Mouse (Mus musculus): ENCODE data around the gene Tmem106c. TPM values are rescaled to one million over a fixed set of nuclear protein-coding genes. Genes with fewer than 3 reads are reported as not detected.

Gene Tmem106c
- polyA plus RNA-seq, 1 experiment = 11.5 TPM

- H3K4me3 ChIP-seq = no peak within 1 kb of the TSS
- no peak within 1 kb of the TSS for H3K4me2 ChIP-seq (ENCODE audit: low read depth)
- H3K27me3 ChIP-seq (ENCODE audit: control insufficient read depth, insufficient read depth, insufficient read length) = peaks cover 92% of the 10 kb centered on the region
- H3K36me3 ChIP-seq (ENCODE audit: control insufficient read depth, insufficient read depth) = no peaks in the 10 kb centered on the region
- H3ac ChIP-seq (ENCODE audit: control insufficient read depth, insufficient read length) = no peak within 1 kb of the TSS
- no peaks in the 10 kb centered on the region for H3K79me2 ChIP-seq (ENCODE audit: control insufficient read depth, insufficient read depth)
- no peak for TF ChIP-seq SRF (IDR thresholded peaks at IDR 0.05; ENCODE audit: control insufficient read depth, insufficient read length, low read depth)
- TF ChIP-seq MAX (IDR thresholded peaks at IDR 0.05; ENCODE audit: low read depth) = no peak
- TF ChIP-seq USF1 (IDR thresholded peaks at IDR 0.05; ENCODE audit: low read depth) = no peak
- no peak for TF ChIP-seq CEBPB (IDR thresholded peaks at IDR 0.05; ENCODE audit: insufficient read depth, poor library complexity, severe bottlenecking)
- TF ChIP-seq TCF12 (IDR thresholded peaks at IDR 0.05; ENCODE audit: insufficient read depth, poor library complexity, severe bottlenecking) = no peak
- TF ChIP-seq MYOG (IDR thresholded peaks at IDR 0.05; ENCODE audit: control insufficient read depth in 1 of 3, insufficient read depth in 1 of 3, insufficient read length in 2 of 3, low read depth in 2 of 3) = no peak
- no peak for TF ChIP-seq POLR2AphosphoS2 (IDR thresholded peaks at IDR 0.05; ENCODE audit: insufficient read length, low read depth)
- TF ChIP-seq MYOD1 (IDR thresholded peaks at IDR 0.05; ENCODE audit: control insufficient read depth in 1 of 3, insufficient read length in 2 of 3, low read depth in 2 of 3) = no peak
- TF ChIP-seq E2F4 (IDR thresholded peaks at IDR 0.05; ENCODE audit: insufficient read depth) = no peak
- no peak for TF ChIP-seq REST (IDR thresholded peaks at IDR 0.05; ENCODE audit: insufficient read depth, insufficient read length)
- no peak for TF ChIP-seq POLR2A (IDR thresholded peaks at IDR 0.05; ENCODE audit: insufficient read length, low read depth)
- TF ChIP-seq TCF3 (IDR thresholded peaks at IDR 0.05; ENCODE audit: insufficient read length, low read depth) = no peak
Measured at GRCm38 (mm10) chr15:98003822-98004739, 40.1 kb downstream of the Tmem106c start, which contains the start of gene Col2a1. TSS of gene Col2a1 (minus strand) at chr15:98004695.

GRCm38 (mm10) chr15:98004740-98005159, 40.8 kb downstream of the Tmem106c start:
- no peak overlapping the region for H3K4me3 ChIP-seq
- H3K79me2 ChIP-seq (ENCODE audit: control insufficient read depth, insufficient read depth) = no peaks in the 10 kb centered on the region
- H3K4me2 ChIP-seq (ENCODE audit: low read depth) = no peak overlapping the region
- no peak for TF ChIP-seq POLR2AphosphoS2 (IDR thresholded peaks at IDR 0.05; ENCODE audit: insufficient read length, low read depth)
- TF ChIP-seq TCF12 (IDR thresholded peaks at IDR 0.05; ENCODE audit: insufficient read depth, poor library complexity, severe bottlenecking) = no peak
- no peak for TF ChIP-seq SRF (IDR thresholded peaks at IDR 0.05; ENCODE audit: control insufficient read depth, insufficient read length, low read depth)
- no peak for TF ChIP-seq MYOD1 (IDR thresholded peaks at IDR 0.05; ENCODE audit: control insufficient read depth in 1 of 3, insufficient read length in 2 of 3, low read depth in 2 of 3)
- TF ChIP-seq REST (IDR thresholded peaks at IDR 0.05; ENCODE audit: insufficient read depth, insufficient read length) = no peak
- no peak for TF ChIP-seq MYOG (IDR thresholded peaks at IDR 0.05; ENCODE audit: control insufficient read depth in 1 of 3, insufficient read depth in 1 of 3, insufficient read length in 2 of 3, low read depth in 2 of 3)
- TF ChIP-seq E2F4 (IDR thresholded peaks at IDR 0.05; ENCODE audit: insufficient read depth) = no peak
- no peak for TF ChIP-seq POLR2A (IDR thresholded peaks at IDR 0.05; ENCODE audit: insufficient read length, low read depth)
- no peak for TF ChIP-seq MAX (IDR thresholded peaks at IDR 0.05; ENCODE audit: low read depth)
- no peak for TF ChIP-seq USF1 (IDR thresholded peaks at IDR 0.05; ENCODE audit: low read depth)
- no peak for TF ChIP-seq CEBPB (IDR thresholded peaks at IDR 0.05; ENCODE audit: insufficient read depth, poor library complexity, severe bottlenecking)
- TF ChIP-seq TCF3 (IDR thresholded peaks at IDR 0.05; ENCODE audit: insufficient read length, low read depth) = no peak
- H3K27me3 ChIP-seq (ENCODE audit: control insufficient read depth, insufficient read depth, insufficient read length) = peaks cover 88% of the 10 kb centered on the region
- no peak overlapping the region for H3ac ChIP-seq (ENCODE audit: control insufficient read depth, insufficient read length)
- H3K36me3 ChIP-seq (ENCODE audit: control insufficient read depth, insufficient read depth) = no peaks in the 10 kb centered on the region

GRCm38 (mm10) chr15:98005181-98005580, 41.2 kb downstream of the Tmem106c start:
- Histone ChIP-seq H3K4me2 (ENCODE audit: low read depth) (no peak overlapping the region), H3K79me2 (ENCODE audit: control insufficient read depth, insufficient read depth) (no peaks in the 10 kb centered on the region), H3ac (ENCODE audit: control insufficient read depth, insufficient read length) (no peak overlapping the region), H3K36me3 (ENCODE audit: control insufficient read depth, insufficient read depth) (no peaks in the 10 kb centered on the region), H3K27me3 (ENCODE audit: control insufficient read depth, insufficient read depth, insufficient read length) (peaks cover 86% of the 10 kb centered on the region), H3K4me3 (no peak overlapping the region)
- TF ChIP-seq REST (IDR thresholded peaks at IDR 0.05; ENCODE audit: insufficient read depth, insufficient read length) (no peak), CEBPB (IDR thresholded peaks at IDR 0.05; ENCODE audit: insufficient read depth, poor library complexity, severe bottlenecking) (no peak), USF1 (IDR thresholded peaks at IDR 0.05; ENCODE audit: low read depth) (no peak), SRF (IDR thresholded peaks at IDR 0.05; ENCODE audit: control insufficient read depth, insufficient read length, low read depth) (no peak), E2F4 (IDR thresholded peaks at IDR 0.05; ENCODE audit: insufficient read depth) (no peak), POLR2A (IDR thresholded peaks at IDR 0.05; ENCODE audit: insufficient read length, low read depth) (no peak), TCF3 (IDR thresholded peaks at IDR 0.05; ENCODE audit: insufficient read length, low read depth) (no peak), TCF12 (IDR thresholded peaks at IDR 0.05; ENCODE audit: insufficient read depth, poor library complexity, severe bottlenecking) (no peak), POLR2AphosphoS2 (IDR thresholded peaks at IDR 0.05; ENCODE audit: insufficient read length, low read depth) (no peak), MAX (IDR thresholded peaks at IDR 0.05; ENCODE audit: low read depth) (no peak), MYOD1 (IDR thresholded peaks at IDR 0.05; ENCODE audit: control insufficient read depth in 1 of 3, insufficient read length in 2 of 3, low read depth in 2 of 3) (no peak), MYOG (IDR thresholded peaks at IDR 0.05; ENCODE audit: control insufficient read depth in 1 of 3, insufficient read depth in 1 of 3, insufficient read length in 2 of 3, low read depth in 2 of 3) (no peak)

- H3K4me2 ChIP-seq (ENCODE audit: low read depth) = no peak overlapping the region
- peaks cover 56% of the 10 kb centered on the region for H3K27me3 ChIP-seq (ENCODE audit: control insufficient read depth, insufficient read depth, insufficient read length)
- no peaks in the 10 kb centered on the region for H3K36me3 ChIP-seq (ENCODE audit: control insufficient read depth, insufficient read depth)
- no peak overlapping the region for H3ac ChIP-seq (ENCODE audit: control insufficient read depth, insufficient read length)
- TF ChIP-seq REST (IDR thresholded peaks at IDR 0.05; ENCODE audit: insufficient read depth, insufficient read length) (no peak), TCF3 (IDR thresholded peaks at IDR 0.05; ENCODE audit: insufficient read length, low read depth) (no peak), MYOD1 (IDR thresholded peaks at IDR 0.05; ENCODE audit: control insufficient read depth in 1 of 3, insufficient read length in 2 of 3, low read depth in 2 of 3) (no peak), USF1 (IDR thresholded peaks at IDR 0.05; ENCODE audit: low read depth) (no peak), MAX (IDR thresholded peaks at IDR 0.05; ENCODE audit: low read depth) (no peak), SRF (IDR thresholded peaks at IDR 0.05; ENCODE audit: control insufficient read depth, insufficient read length, low read depth) (no peak), POLR2AphosphoS2 (IDR thresholded peaks at IDR 0.05; ENCODE audit: insufficient read length, low read depth) (no peak)
- no peaks in the 10 kb centered on the region for H3K79me2 ChIP-seq (ENCODE audit: control insufficient read depth, insufficient read depth)
- no peak overlapping the region for H3K4me3 ChIP-seq
Measured at GRCm38 (mm10) chr15:98012810-98013209, 48.8 kb downstream of the Tmem106c start.
